Mouse (Mus musculus) limb, embryonic 12.5 days (tissue): ENCODE data around the gene Yipf4. TPM values are rescaled to one million over a fixed set of nuclear protein-coding genes. Genes with fewer than 3 reads are reported as not detected.
"Not testable (repeated sequence)": the region's sequence is repeated elsewhere in the genome, so short reads cannot be mapped to it uniquely, and the experiment has no call there.

Experiments
- ATAC-seq: fragments of 200-750 bp; cut with Nextera tagmentation; 2 replicates; pipeline ENCODE4 v1.8.0; 2017; ENCODE audit warnings: low read depth, moderate TSS enrichment; ENCODE audit not compliant: insufficient number of reproducible peaks, insufficient read depth, low FRiP score, low TSS enrichment
- H3K27ac ChIP-seq: fragments of 300-500 bp; sonication (generic); 2 replicates; pipeline ENCODE4 v1.5.1; 2016; ENCODE audit warnings: mild to moderate bottlenecking, moderate library complexity
- H3K27me3 ChIP-seq: fragments of 300-500 bp; sonication (generic); 2 replicates; pipeline ENCODE4 v1.6.1; 2016; ENCODE audit warnings: mild to moderate bottlenecking, moderate library complexity
- H3K36me3 ChIP-seq: fragments of 300-500 bp; sonication (generic); 2 replicates; pipeline ENCODE4 v1.6.1; 2016; ENCODE audit warnings: mild to moderate bottlenecking, moderate library complexity
- H3K4me1 ChIP-seq: fragments of 300-500 bp; sonication (generic); replicated peaks from 2 replicates; pipeline ENCODE4 v1.6.1; 2016
- H3K4me2 ChIP-seq: fragments of 300-500 bp; sonication (generic); 2 replicates; pipeline ENCODE4 v1.6.1; 2016; ENCODE audit warnings: mild to moderate bottlenecking, moderate library complexity
- H3K4me3 ChIP-seq: fragments of 300-500 bp; sonication (generic); replicated peaks from 2 replicates; pipeline ENCODE4 v1.5.1; 2016; ENCODE audit warnings: mild to moderate bottlenecking
- H3K9ac ChIP-seq: fragments of 300-500 bp; sonication (generic); replicated peaks from 2 replicates; pipeline ENCODE4 v1.6.1; 2016; ENCODE audit warnings: mild to moderate bottlenecking, moderate library complexity
- H3K9me3 ChIP-seq: fragments of 300-500 bp; sonication (generic); 2 replicates; pipeline ENCODE4 v1.6.1; 2016; ENCODE audit warnings: mild to moderate bottlenecking, moderate library complexity
- WGBS: fragments of 180-500 bp; shearing (Covaris S2); methylation state at CpG from one replicate; pipeline ENCODE4 v1.1.7; 2016; 5-methylcytosine and 5-hydroxymethylcytosine counted together
- polyA plus RNA-seq: library from polyadenylated mRNA; unstranded; fragments of >200 nt; fragmentation: Nextera tagmentation; extraction: Ambion mirVana; gene quantifications from 2 replicates; pipeline ENCODE4 v1.2.1, GENCODE M21; 2016

Yipf4 gene
- polyA plus RNA-seq, 1 experiment from 2014 or later, result 55.1 TPM

DNA sequence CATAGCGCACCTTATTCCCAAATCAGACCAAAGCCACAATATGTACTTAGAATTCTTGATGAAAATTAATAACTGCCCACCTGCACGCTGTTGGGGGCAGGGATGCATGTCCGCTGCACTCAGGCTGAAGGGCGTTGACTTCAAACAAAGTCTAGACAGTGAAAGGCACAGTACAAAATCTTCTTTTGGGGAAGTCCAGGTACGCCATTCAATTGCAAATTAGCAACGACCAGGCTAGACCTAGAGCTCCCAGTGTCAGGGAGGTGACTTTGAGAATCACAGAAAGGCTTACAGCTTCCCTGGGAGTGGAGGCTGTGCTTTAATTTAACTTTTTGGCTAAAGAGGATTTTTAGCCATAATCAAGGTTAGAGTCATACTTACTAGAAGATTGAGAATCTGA lies 19.2 kb upstream of the Yipf4 start:
- not testable (repeated sequence) for ATAC-seq, H3K27me3 ChIP-seq, H3K4me1 ChIP-seq, H3K36me3 ChIP-seq, H3K9ac ChIP-seq, H3K4me3 ChIP-seq, H3K27ac ChIP-seq, H3K9me3 ChIP-seq, H3K4me2 ChIP-seq
- WGBS, result 81% methylated on average over 6 of the region's 6 CpGs

DNA sequence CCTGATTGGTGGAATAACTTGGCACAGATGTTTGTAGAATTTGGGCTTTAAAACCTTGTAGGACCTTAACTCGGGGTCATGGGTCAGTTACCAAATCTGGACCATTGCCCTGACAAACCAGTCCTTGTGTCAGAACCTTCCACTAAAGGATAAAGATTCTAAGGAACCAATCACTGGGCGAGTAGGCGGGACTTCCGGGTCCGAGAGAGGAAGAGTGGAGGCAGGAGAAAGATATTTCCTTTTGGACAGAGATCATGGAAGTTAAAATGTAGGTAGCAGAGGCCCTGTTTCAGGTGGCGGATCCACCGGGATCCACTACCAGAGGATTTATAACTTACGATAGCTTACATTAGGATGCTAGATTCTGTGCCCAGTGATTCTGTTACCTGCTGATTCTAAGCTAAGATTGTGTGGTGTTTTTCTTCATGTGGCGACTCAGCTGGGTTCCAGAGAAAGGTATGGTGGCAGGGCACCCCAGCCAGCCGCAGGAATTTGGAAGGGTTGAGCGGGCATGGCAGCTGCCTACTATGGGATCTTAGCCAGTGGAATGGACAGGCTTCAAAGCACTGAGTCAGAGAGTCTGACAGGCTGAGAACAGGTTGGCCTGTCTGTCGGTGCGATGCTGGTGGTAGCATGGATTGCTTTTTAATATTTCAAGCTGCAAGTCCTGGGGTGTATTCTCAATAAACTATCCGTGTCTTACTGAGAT lies 8.8 kb upstream of the Yipf4 start:
- Histone ChIP-seq H3K27ac (no peak overlapping the region), H3K36me3 (no peaks in the 10 kb centered on the region), H3K4me1 (no peaks in the 10 kb centered on the region), H3K9ac (no peak overlapping the region), H3K4me2 (no peak overlapping the region), H3K9me3 (no peaks in the 10 kb centered on the region), H3K4me3 (no peak overlapping the region), H3K27me3 (no peaks in the 10 kb centered on the region)
- 85% methylated on average over 14 of the region's 14 CpGs for WGBS
- ATAC-seq, result no peak

DNA sequence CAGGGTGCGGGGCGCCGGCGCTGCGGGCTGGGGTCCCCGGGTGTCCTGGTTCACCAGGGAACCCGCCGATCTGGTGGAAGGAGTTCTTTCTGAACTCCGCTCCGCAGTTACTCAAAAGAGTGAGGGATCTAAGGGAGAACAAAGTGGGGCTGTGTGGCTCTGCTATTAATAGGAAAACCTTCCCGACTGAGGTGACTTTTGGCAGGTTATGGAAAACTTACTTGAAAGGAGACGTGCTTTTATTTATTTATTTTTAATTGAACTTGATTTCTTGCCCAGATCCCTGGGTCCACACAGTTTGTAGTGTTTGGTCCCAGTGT lies 568 bp downstream of the Yipf4 start:
- no peaks in the 10 kb centered on the region for H3K27me3 ChIP-seq
- H3K36me3 ChIP-seq, result peaks cover 26% of the 10 kb centered on the region
- peak overlapping the region; percentile 99 for H3K4me3 ChIP-seq
- H3K9me3 ChIP-seq, result no peaks in the 10 kb centered on the region
- H3K9ac ChIP-seq, result peak overlapping the region; percentile 87
- ATAC-seq, result no peak; the same call in 1 of the 2 replicates
- peak overlapping the region; percentile 68 for H3K4me2 ChIP-seq
- peak overlapping the region; percentile 84 for H3K27ac ChIP-seq
- peaks cover 4% of the 10 kb centered on the region for H3K4me1 ChIP-seq
- 2% methylated on average over 12 of the region's 12 CpGs for WGBS

DNA sequence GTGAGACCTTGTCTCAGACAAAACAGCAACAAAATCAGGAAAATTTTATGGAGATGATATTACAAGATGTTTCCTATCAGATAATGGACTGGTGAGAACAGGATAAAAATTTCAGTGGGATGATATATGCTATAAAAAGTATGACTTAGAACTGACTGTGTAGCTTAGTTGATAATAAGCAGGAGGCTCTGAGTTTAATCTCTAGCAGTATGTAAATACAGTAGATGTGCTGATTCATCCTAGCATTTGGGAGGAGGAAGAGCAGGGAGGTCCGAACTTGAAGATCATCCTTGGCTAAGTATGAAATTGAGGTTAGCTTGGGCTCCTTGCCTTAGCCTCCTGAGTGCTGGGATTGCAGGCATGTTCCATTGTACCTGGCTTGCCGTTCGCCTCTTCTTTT lies 2.3 kb downstream of the Yipf4 start:
- Histone ChIP-seq H3K36me3 (peaks cover 40% of the 10 kb centered on the region), H3K4me3 (no peak overlapping the region), H3K9me3 (no peaks in the 10 kb centered on the region), H3K9ac (no peak overlapping the region), H3K4me2 (no peak overlapping the region), H3K27ac (no peak overlapping the region), H3K4me1 (peaks cover 4% of the 10 kb centered on the region), H3K27me3 (no peaks in the 10 kb centered on the region)
- no peak for ATAC-seq
- 93% methylated on average over 3 of the region's 3 CpGs for WGBS

DNA sequence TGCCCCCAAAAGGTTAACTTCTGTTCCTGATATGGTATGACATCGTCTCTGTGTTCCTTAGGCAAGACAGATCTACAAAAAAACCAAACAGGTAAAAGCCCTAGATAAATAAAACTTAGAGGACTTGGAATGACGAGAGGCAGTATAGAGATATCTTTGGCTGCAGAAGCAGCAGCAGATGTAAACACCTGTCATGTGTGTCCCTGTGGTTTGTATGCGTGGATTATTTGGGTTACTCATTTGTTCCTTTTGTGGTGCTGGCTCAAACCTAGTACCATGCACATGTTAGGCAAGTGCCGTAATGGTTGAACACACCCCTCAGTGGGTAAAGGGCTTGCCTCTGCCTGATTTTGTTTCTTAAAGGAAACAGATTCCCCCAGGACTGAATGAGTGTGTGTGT lies 10.9 kb downstream of the Yipf4 start:
- no peak overlapping the region for H3K9ac ChIP-seq
- H3K27ac ChIP-seq, result no peak overlapping the region
- no peaks in the 10 kb centered on the region for H3K9me3 ChIP-seq
- WGBS, result 93% methylated on average over 4 of the region's 4 CpGs
- no peaks in the 10 kb centered on the region for H3K4me1 ChIP-seq
- H3K4me2 ChIP-seq, result no peak overlapping the region
- H3K27me3 ChIP-seq, result no peaks in the 10 kb centered on the region
- H3K36me3 ChIP-seq, result peaks cover 42% of the 10 kb centered on the region
- no peak for ATAC-seq
- no peak overlapping the region for H3K4me3 ChIP-seq

DNA sequence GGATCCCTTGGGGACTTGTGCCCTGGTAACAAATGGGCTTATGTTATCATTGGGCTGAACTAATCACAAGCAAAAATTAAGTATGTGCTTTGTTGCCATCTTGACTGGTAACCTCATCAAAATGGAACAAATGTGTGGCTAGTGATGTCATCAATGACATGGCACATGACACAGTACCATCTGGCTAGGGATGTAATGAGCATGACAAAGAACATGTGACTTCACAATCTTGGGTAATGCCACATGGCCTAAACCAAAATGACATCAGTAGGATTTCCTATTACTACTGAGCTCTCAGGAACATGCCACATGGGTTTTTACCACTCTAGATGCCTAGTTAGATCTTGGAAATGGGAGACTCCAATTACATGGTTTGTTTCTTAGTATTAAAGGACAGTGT lies 11.8 kb downstream of the Yipf4 start:
- Histone ChIP-seq H3K9ac (no peak overlapping the region), H3K27ac (no peak overlapping the region), H3K9me3 (no peaks in the 10 kb centered on the region), H3K4me1 (no peaks in the 10 kb centered on the region), H3K4me3 (no peak overlapping the region), H3K4me2 (no peak overlapping the region), H3K36me3 (peaks cover 34% of the 10 kb centered on the region), H3K27me3 (no peaks in the 10 kb centered on the region)
- no peak for ATAC-seq

DNA sequence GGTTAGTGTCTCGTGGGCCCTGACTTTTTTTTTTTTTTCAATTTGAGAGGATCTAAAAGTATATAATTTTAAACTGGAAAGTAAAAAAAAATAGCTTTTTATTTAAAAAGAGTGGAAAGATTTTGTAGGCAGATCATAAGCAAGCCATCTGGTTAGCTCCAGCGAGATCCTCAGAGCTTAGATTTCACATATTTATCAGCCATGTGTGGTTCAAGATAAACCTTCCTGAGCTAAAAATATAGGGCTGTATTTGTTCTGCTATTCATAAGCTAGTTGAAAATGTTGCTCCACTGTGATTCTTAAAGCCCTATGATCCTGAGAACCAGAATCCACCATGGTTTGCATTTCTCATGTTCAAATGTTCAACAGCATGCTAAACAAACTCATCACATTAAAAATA lies 18.6 kb downstream of the Yipf4 start:
- no peaks in the 10 kb centered on the region for H3K27me3 ChIP-seq
- WGBS, result 85% methylated on average over 2 of the region's 2 CpGs
- H3K9ac ChIP-seq, result no peak overlapping the region
- no peak overlapping the region for H3K4me3 ChIP-seq
- H3K4me1 ChIP-seq, result no peaks in the 10 kb centered on the region
- H3K36me3 ChIP-seq, result no peaks in the 10 kb centered on the region
- no peak overlapping the region for H3K27ac ChIP-seq
- no peaks in the 10 kb centered on the region for H3K9me3 ChIP-seq
- H3K4me2 ChIP-seq, result no peak overlapping the region
- no peak for ATAC-seq

DNA sequence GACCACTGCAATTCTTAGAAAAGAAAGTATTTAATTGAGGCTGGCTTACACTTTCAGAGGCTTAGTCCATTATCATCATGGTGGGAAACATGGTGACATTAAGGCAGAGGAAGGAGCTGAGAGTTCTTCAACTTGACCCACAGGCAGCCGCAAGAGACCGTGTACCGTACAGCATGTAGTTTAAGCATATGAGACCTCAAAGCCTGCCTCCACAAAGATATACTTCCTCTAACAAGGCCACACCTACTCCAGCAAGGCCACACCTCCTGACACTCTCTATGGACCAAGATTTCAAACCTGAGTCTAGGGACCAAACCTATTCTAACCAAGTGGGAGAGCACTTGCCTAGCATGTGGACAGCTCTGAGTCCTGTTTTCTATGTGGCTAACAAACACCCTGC lies 19.3 kb downstream of the Yipf4 start:
- Histone ChIP-seq H3K4me3 (no peak overlapping the region), H3K36me3 (no peaks in the 10 kb centered on the region), H3K9me3 (no peaks in the 10 kb centered on the region), H3K9ac (no peak overlapping the region), H3K27me3 (no peaks in the 10 kb centered on the region), H3K4me2 (no peak overlapping the region), H3K4me1 (no peaks in the 10 kb centered on the region), H3K27ac (no peak overlapping the region)
- WGBS, result 97% methylated on average over 3 of the region's 3 CpGs
- no peak for ATAC-seq

DNA sequence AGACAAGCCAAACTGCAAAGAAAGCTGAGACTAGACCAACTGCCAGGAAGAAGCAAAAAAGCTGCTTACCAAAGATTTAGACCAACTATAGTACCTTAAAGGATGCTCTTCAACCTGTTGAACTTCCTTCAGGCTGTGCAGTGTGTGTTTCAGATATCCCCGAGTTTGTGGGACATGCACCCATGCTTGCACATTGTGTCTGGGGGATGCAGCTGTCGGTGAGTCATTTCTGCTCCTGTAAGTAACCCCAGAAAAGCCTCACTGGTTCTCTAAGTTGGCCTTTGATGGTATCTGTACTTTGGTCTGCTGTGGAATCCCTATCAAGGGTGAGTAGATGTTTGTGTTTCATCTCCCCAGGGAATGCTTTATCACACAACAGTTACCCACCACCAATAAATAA lies 23.0 kb downstream of the Yipf4 start:
- 85% methylated on average over 2 of the region's 2 CpGs for WGBS

DNA sequence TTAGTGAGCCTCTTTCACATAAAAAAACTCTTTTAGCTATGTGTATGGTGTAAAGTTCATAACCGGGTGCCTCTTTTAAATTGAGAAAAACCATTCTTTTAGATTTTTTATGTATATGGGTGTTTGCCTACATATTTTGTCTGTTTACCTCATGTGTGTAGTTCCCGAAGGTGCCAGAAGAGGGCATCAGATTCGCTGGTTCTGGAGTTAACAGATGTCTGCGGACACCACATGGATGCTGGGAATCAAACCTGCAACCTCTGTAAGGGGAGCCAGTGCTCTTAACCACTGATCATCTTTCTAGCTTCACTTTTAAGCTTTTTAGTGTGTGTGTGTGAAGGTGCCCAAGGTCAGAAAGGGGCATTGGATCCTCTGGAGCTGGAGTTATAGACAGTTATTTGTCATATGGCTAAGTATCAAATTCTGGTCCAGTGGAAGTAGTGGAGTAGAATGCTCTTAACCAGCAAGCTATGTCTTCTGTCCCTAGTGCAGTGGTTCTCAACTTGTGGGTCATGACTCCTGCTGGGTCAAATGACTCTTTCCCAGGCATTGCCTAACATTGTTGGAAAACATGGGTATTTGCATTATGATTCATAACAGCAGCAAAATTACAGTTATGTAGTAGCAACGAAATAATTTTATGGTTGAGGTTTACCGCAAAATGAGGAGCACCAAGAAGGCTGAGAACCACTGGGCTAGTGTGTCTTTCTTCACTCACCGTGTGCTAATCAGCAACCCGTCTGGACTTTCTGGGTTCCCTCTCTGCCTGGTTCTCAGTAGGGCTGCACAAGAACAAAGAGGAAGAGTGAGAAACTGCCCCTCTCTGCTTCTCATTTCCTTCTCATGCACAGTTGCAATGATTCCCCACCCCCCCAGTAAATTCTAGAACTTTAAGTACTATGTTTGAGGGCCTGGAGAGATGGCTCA lies 33.8 kb downstream of the Yipf4 start:
- no peak for ATAC-seq
- Histone ChIP-seq H3K4me1 (peaks cover 5% of the 10 kb centered on the region; the same call in 1 of the 2 replicates), H3K9ac (no peak overlapping the region), H3K27me3 (no peaks in the 10 kb centered on the region), H3K4me3 (no peak overlapping the region), H3K9me3 (no peaks in the 10 kb centered on the region), H3K4me2 (no peak overlapping the region), H3K36me3 (no peaks in the 10 kb centered on the region), H3K27ac (no peak overlapping the region)
- 83% methylated on average over 8 of the region's 8 CpGs for WGBS

More for the DNA sequence above, 23.0 kb downstream of the Yipf4 start:
- ATAC-seq, result no peak
- no peaks in the 10 kb centered on the region for H3K4me1 ChIP-seq
- H3K4me3 ChIP-seq, result no peak overlapping the region
- no peaks in the 10 kb centered on the region for H3K27me3 ChIP-seq
- no peaks in the 10 kb centered on the region for H3K9me3 ChIP-seq
- no peaks in the 10 kb centered on the region for H3K36me3 ChIP-seq
- H3K4me2 ChIP-seq, result no peak overlapping the region
- H3K9ac ChIP-seq, result no peak overlapping the region
- H3K27ac ChIP-seq, result no peak overlapping the region

DNA sequence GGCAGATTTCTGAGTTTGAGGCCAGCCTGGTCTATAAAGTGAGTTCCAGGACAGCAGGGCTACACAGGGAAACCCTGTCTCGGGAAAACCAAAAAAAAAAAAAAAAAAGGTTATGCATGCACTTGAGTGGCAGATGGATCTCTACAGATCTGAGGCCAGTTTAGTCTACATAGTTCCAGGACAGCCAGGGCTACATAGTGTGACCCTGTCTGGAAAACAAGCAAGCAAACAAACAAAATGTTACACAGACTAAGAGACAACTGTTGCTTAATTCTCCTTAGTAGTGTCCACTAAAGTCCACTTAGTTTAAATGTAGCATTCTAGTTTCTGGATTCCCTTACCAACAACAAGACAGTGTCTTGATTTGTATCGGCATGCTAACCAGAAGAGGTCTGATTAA lies 36.8 kb downstream of the Yipf4 start:
- peaks cover 14% of the 10 kb centered on the region for H3K4me1 ChIP-seq
- ATAC-seq, result no peak
- no peak overlapping the region for H3K9ac ChIP-seq
- no peaks in the 10 kb centered on the region for H3K36me3 ChIP-seq
- H3K27me3 ChIP-seq, result no peaks in the 10 kb centered on the region
- no peak overlapping the region for H3K4me2 ChIP-seq
- no peak overlapping the region for H3K4me3 ChIP-seq
- H3K9me3 ChIP-seq, result no peaks in the 10 kb centered on the region
- H3K27ac ChIP-seq, result no peak overlapping the region
- 77% methylated on average over 2 of the region's 2 CpGs for WGBS
